Mouse (Mus musculus) heart, adult 2 months (tissue): ENCODE results near the gene Itpr2.

Experiments
- CTCF ChIP-seq: fragments of 200-600 bp; IDR thresholded peaks from 2 replicates; pipeline ENCODE4 v1.8.1; 2022; ENCODE audit warnings: antibody characterized with exemption, mild to moderate bottlenecking, moderate library complexity
- POLR2A ChIP-seq: fragments of 200-500 bp; IDR thresholded peaks from 2 replicates; pipeline ENCODE4 v1.6.1; 2011; ENCODE audit warnings: mild to moderate bottlenecking, low read depth, low read length, control low read depth; ENCODE audit not compliant: insufficient read depth

DNA sequence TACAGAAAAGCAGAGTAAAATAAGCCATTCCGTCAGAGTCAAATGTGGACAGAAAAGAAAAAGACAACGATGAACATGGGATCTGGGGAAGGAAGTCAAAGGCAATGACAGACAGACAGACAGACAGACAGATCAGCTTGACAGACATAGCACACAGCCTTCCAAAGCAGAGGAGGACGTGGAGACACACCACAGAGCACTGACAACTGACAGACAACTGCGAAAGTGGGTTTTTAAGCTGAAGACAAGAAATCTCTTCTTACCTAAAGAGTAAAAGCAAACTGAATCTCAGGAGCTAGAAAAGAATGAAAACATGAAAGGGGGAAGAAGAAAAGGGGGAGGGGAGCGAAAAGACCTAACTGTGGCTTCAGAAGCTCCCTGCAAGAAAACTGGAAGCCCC is 243.3 kb downstream of the Itpr2 start:
- TF ChIP-seq CTCF (no peak), POLR2A (no peak)
